Mouse (Mus musculus) embryonic fibroblast, embryonic 13.5 days (primary cell): ENCODE measurements around the gene Per1. TPM values are rescaled to one million over a fixed set of nuclear protein-coding genes. Genes with fewer than 3 reads are reported as not detected.

ENCODE experiments used
- H3K27ac ChIP-seq: 2 replicates; pipeline ENCODE4 v1.5.1; 2012; ENCODE audit warnings: low read length, control low read depth, inconsistent platforms; ENCODE audit not compliant: insufficient read depth
- H3K4me1 ChIP-seq: 2 replicates; pipeline ENCODE4 v1.6.1; 2011; ENCODE audit warnings: low read length; ENCODE audit not compliant: control insufficient read depth, insufficient read depth
- H3K4me3 ChIP-seq: 2 replicates; pipeline ENCODE4 v1.5.1; 2011; ENCODE audit warnings: mild to moderate bottlenecking, control low read depth, low read length; ENCODE audit not compliant: insufficient read depth
- CTCF ChIP-seq: IDR thresholded peaks from 2 replicates; pipeline ENCODE4 v1.5.1; 2011; ENCODE audit warnings: mild to moderate bottlenecking, control low read depth, low read length, moderate library complexity, borderline replicate concordance; ENCODE audit not compliant: insufficient read depth
- POLR2A ChIP-seq: IDR thresholded peaks from 2 replicates; pipeline ENCODE4 v1.6.1; 2011; ENCODE audit warnings: low read depth, mild to moderate bottlenecking, control low read depth, low read length, moderate library complexity
- polyA plus RNA-seq: library from polyadenylated mRNA; stranded (reverse); fragments of >200 nt; gene quantifications from 2 replicates; pipeline ENCODE4 v1.2.4, GENCODE M21; 2011; ENCODE audit warnings: low read depth; ENCODE audit not compliant: missing spikeins, insufficient read length

The Per1 gene
- polyA plus RNA-seq = 23.1 and 30.9 TPM in 2 replicates

DNA sequence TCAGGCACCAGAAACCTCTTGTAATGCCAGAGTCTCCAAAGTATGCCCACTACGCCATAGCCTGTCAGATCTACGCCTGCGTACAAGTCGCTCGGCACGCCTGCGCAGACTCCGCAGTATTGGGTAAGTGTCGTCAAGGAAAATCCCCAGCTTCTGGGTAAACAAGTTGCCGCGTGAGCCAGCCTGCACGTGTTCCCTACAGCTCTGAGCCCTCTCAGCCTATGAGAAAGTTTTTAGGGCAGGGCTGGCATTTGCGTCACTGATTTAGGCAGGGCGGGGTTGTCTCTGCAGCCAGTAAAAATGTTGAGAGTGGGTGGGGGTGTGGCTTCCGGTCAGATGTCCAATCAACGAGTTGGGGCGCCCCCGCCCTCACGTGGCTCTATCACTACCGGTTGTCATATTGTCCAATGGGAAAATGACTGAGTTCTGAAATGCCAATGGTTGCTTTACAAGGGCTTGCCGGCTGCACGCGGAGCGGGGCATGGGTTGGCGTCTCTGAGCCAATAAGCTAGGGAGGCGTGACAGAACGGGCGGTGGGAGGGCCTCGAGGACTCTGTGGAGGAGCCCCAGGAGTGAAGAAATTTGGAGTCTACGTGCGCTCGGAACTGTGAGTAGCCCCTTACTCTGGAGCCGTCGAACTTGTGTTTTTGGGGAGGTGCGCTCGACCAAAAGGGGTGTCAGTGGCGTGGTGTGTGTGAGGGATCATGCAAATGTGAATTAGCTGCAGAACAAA is at the start of gene Per1:
TSS of gene Per1 (plus strand) at position 521 of the 733 bp plus-strand sequence.
- H3K4me3 ChIP-seq = peak within 1 kb of the TSS; percentile 68
- TF ChIP-seq POLR2A (peak; percentile 78), CTCF (no peak)
- peaks cover 11% of the 10 kb centered on the region for H3K4me1 ChIP-seq
- peak within 1 kb of the TSS; percentile 72 for H3K27ac ChIP-seq

DNA sequence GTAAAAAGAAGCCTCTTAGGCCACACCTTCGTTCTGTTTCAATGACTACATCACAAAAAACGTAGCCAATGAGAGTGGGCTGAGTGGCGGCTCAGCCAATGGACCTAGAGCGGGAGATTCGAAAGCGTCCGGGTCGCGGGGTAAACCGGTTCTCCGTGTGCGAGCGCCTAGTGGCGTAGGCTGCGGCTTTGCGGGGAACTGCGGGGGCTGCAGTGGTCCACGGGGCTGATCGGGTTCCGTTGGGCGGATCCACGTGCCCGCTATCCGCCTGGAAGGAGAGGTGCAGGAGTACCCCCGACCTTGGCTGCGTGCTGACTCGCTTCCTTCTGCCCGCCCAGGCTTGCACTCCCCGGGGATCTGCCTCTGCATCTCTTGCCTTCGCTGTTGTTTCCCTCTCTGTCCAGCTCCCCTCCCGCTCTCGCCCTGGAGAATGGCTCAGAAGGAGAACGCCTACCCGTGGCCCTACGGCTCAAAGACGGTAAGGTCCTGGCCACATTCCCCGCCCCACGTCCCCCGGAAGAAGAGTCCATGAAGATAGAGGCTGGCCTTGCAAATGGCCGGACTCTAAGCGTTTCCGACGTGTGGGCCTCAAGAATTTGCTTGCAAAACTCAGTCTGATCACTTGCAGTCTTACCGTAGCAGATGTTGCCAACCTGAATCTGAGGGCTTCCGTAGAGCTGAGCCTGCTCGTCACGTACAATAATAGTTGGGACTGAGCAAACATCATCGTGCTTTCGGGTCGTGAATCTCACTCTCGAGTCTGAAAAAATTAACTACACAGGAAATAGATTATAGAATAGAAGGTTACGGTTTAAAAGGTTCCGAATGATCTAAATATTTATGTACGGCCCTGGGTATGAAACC is 49.3 kb upstream of the Per1 start, which contains the start of gene Aurkb:
TSS of gene Aurkb (plus strand) at position 117 of the 864 bp plus-strand sequence.
- no peak for TF ChIP-seq POLR2A
- TF ChIP-seq CTCF = no peak

DNA sequence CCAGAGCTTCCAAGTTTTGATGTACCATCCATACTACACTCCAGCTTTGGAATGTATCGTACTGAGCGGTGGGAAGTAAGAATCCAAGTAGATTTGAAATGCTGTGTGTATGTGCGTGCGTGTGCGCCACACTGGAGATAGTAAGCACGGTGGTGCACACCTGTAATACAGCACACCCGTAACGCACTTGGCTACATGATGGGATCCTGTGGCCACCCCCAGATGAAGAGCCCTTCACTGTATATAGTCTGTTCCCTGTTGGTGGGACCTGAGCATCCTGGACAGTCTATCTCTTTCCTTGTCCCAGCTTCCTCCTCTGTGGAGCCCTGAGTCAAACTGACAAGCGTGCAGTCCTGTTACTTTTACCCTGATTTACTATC is 48.6 kb upstream of the Per1 start:
- Histone ChIP-seq H3K27ac (peak overlapping the region; percentile 62; the same call in 1 of the 2 replicates), H3K4me1 (no peaks in the 10 kb centered on the region), H3K4me3 (peak overlapping the region; percentile 75)
- TF ChIP-seq POLR2A (peak; percentile 15; the same call in 1 of the 2 replicates), CTCF (no peak)

More for the DNA sequence above, 49.3 kb upstream of the Per1 start, which contains the start of gene Aurkb:
- peak within 1 kb of the TSS; percentile 75 for H3K4me3 ChIP-seq
- peak within 1 kb of the TSS; percentile 62 for H3K27ac ChIP-seq
- H3K4me1 ChIP-seq = no peaks in the 10 kb centered on the region

DNA sequence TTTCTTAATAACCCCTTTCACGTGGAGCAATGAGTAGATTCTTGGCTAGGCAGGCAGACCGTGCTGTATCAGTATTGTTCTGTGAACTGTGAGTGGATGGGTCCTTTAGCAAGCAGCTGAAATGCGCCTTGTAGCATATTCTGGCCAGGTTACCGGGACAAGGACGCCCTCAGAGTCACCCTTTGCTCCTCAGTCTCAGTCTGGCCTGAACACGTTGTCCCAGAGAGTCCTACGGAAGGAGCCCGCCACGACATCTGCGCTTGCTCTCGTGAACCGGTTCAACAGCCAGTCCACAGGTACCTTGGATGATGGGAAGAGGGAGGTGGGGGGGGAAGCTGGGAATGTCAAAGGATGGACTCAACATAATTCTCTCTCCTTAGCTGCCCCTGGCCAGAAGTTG is 47.4 kb upstream of the Per1 start:
- TF ChIP-seq CTCF (no peak), POLR2A (no peak)
- Histone ChIP-seq H3K27ac (no peak overlapping the region), H3K4me3 (0 out of 2 replicates have a peak overlapping the region, but pooled peaks have one; percentile 5), H3K4me1 (no peaks in the 10 kb centered on the region)

DNA sequence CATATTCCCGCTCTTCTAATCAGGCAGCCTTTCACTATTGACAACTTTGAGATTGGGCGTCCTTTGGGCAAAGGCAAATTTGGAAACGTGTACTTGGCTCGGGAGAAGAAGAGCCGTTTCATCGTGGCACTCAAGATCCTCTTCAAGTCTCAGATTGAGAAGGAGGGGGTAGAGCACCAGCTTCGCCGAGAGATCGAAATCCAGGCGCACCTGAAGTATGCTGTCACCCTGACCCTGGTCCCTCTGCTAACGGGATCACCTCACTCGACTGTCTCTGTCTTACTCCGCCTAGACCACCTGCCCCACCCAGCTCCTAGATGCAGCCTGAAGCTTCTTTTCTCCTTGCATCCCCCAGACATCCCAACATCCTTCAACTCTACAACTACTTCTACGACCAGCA is 46.9 kb upstream of the Per1 start:
- Histone ChIP-seq H3K4me3 (no peak overlapping the region), H3K4me1 (no peaks in the 10 kb centered on the region), H3K27ac (no peak overlapping the region)
- TF ChIP-seq POLR2A (no peak), CTCF (no peak)

DNA sequence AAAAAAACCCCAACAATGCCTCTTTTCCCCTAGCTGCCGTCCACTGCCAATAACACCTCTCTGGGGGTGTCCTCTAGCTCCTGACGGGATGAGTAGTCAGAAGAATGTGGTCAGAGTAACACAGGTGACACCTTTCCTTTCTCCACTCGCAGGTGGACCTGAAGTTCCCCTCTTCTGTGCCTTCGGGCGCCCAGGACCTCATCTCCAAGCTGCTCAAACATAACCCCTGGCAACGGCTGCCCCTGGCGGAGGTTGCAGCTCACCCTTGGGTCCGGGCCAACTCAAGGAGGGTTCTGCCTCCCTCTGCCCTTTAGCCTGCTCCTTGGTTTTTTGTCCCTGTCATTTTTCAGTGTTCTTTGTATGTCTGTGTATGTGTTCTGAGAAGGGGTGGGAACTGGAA is 44.3 kb upstream of the Per1 start:
- Histone ChIP-seq H3K4me1 (no peaks in the 10 kb centered on the region), H3K4me3 (no peak overlapping the region), H3K27ac (no peak overlapping the region)
- TF ChIP-seq POLR2A (no peak), CTCF (no peak)

DNA sequence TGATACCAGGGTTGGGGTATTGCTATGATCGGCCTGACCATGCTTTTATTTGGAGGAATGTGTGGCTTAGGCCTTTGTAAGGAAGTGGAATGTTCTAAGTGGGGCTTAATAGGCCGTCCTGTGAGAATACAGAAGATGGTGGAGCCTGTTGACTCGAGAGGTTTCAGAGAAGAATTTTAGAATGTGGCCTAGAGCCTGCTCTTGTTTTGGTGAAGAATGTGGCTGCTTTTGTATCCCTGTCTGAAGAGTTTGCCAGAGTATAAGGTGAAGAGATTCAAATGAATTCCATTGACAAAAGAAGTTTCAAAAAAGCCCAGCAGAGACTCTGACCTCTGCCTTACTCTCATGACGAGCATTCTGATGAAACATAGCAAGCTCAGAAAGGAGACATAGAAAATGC is 43.2 kb upstream of the Per1 start:
- TF ChIP-seq POLR2A (no peak), CTCF (no peak)
- Histone ChIP-seq H3K4me1 (no peaks in the 10 kb centered on the region), H3K27ac (no peak overlapping the region), H3K4me3 (no peak overlapping the region)

DNA sequence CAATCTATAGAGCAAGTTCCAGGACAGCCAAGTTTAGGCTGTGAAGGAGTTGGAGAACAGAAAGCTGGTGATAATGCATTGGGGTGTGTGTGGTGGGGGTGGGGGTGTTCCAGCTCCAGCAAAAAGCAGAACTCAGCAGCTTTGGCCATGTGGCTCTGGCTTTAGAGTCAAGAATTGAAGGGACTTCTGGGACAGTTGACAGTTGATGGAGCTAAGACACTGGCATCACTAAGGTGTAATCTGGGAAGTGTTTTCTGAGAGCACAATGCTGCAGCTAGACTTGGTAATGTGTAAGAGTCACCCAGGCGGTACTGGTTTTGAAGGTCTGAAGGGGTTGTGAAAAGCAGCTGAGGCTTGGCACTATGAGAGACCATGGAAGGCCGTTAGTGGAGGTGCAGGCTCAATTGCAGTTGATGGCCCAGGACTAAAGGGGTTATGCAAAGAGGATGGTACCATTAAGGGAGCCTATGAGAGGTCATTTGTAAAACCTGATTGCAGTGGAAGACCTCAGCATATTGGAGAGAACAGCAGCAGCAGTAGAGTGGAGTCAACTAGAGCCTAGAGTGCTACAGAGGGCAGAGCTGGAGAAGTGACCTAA is 42.1 kb upstream of the Per1 start:
- Histone ChIP-seq H3K4me1 (no peaks in the 10 kb centered on the region), H3K27ac (no peak overlapping the region), H3K4me3 (no peak overlapping the region)
- TF ChIP-seq CTCF (no peak), POLR2A (no peak)

DNA sequence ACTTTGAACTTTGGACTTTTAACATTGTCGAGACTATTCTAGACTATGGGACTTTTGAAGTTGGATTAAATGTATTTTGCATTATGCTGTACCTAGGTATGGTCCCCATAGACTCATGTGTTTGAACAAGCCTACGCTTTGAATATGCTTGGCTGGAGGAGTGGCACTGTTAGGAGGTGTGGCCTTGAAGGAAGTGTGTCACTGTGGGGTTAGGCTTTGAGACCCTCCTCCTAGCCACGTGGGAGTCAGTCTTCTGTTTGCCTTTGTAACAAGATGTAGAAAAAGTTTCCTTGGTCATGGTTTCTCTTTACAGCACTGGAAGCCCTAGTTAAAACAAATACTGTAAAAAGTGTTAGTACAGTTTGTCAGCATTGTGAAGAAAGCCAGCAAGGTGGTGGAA is 41.2 kb upstream of the Per1 start:
- H3K27ac ChIP-seq = no peak overlapping the region
- H3K4me1 ChIP-seq = no peaks in the 10 kb centered on the region
- TF ChIP-seq POLR2A (no peak), CTCF (no peak)
- H3K4me3 ChIP-seq = no peak overlapping the region
